Mouse (Mus musculus) Patski (cell line): ENCODE results near the gene Syp. TPM values are rescaled to one million over a fixed set of nuclear protein-coding genes. Genes with fewer than 3 reads are reported as not detected.

Experiments
- ATAC-seq: fragments of 100-300 bp; one replicate; pipeline ENCODE4 v1.8.0; 2021
- CTCF ChIA-PET: fragments of 350-600 bp; sonication (Branson Sonifier 250); formaldehyde crosslinking; loops from one replicate; lab custom pipeline; 2022; ENCODE audit warnings: inconsistent platforms; lab: Charles Lee
- POLR2A ChIA-PET: fragments of 350-600 bp; sonication (Branson Sonifier 250); formaldehyde crosslinking; loops from one replicate; lab custom pipeline; 2022; ENCODE audit warnings: antibody characterized with exemption, inconsistent platforms; lab: Charles Lee
- DNase-seq: peaks from one replicate; pipeline ENCODE4 v3.0.0-alpha.2; 2011; ENCODE audit warnings: low read depth, low spot score
- H3K27me3 ChIP-seq: fragments of 371-371 bp; one replicate; pipeline ENCODE4 v1.5.1; 2021
- CTCF ChIP-seq: fragments of 100-300 bp; IDR thresholded peaks from one replicate; pipeline ENCODE4 v1.5.1; 2021
- in situ Hi-C: fragments of 300-500 bp; cut with MboI; formaldehyde crosslinking; loops from 3 replicates; pipeline ENCODE4 v1.11.1; 2018; ENCODE audit warnings: low pct_unique_long_range_greater_than_20kb, mixed read lengths
- polyA plus RNA-seq: library from polyadenylated mRNA; unstranded; gene quantifications from one replicate; pipeline ENCODE4 v1.2.3, GENCODE M21; 2021

Gene Syp
- 1.1 TPM for polyA plus RNA-seq

DNA sequence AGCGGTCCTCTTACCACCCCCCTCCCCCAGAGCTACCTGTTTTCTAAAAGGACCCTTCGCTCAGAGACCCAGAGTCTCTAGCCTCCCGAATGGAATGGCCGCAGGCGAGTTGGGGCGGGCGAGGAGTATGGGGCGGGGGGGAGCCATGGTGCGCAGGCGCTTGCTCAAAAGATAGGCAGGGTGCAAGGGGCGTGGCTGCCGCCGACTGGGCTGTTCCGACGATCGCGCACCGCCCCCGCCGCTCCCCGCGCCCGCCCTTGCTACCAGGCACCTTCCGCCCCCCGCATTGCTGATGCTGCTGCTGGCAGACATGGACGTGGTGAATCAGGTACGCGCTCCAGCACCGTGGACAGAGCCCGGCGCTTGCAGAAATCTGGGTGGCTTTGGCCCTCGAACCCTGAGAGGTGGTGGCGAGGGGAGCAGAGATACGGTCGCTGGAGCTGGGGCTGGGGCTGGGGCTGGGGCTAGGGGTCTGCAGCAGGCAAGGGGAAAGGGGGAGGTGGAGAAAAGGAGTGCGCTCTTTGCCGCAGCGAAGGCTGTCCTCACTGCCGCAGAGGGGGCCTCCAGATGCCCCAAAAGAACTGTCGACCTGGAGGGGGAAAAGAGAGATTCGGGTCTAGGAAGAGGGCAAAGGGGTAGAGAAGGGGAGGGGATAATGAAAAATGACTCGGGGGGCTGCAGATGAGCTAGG, at the start of gene Syp:
Gene Syp (plus strand): TSS at position 71 of the 691 bp plus-strand sequence.
- peak; percentile 33 for ATAC-seq
- in situ Hi-C loops = loop anchor here (25.0 kb wide), 1 partner anchor 1376 kb away; no protein-coding TSS in a partner anchor
- CTCF ChIA-PET = no interaction called here

DNA sequence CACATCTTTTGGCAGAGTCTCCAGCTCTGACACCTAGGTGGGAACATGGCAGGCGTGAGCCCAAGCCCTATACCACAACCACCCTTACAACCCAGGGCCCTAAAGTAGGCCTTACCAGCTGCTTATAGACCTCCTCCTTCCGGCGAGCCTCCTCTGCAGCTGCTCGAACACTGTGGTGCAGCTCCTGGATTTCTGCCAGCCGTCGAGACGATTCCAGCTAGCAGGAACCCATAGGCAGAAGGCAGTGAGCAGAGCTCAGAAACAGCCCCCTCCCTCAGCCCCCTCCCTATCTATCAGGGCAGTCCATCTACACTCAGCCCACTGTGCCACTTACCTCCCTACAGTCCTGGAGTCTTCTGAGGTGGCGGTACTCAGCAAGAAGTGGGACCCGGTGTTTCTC, 42.9 kb upstream of the Syp start:
- DNase-seq (no peak), ATAC-seq (no peak)
- peaks cover 8% of the 10 kb centered on the region for H3K27me3 ChIP-seq
- POLR2A ChIA-PET = no interaction called here
- in situ Hi-C loops = no loop called here
- no peak for TF ChIP-seq CTCF
- CTCF ChIA-PET = no interaction called here

More for the DNA sequence above, at the start of gene Syp:
- POLR2A ChIA-PET = interaction anchor here (0.5 kb wide), 1 partner anchor 296 kb away, joined by 3 read pairs; no protein-coding TSS in a partner anchor
- peaks cover 22% of the 10 kb centered on the region for H3K27me3 ChIP-seq
- no peak for DNase-seq
- no peak for TF ChIP-seq CTCF

GRCm38 (mm10) chrX:7604004-7604403, 34.3 kb upstream of the Syp start:
- TF ChIP-seq CTCF = no peak
- POLR2A ChIA-PET = interaction anchor here (0.6 kb wide), 1 partner anchor 53 kb away, joined by 3 read pairs; no protein-coding TSS in a partner anchor
- H3K27me3 ChIP-seq = peaks cover 18% of the 10 kb centered on the region
- in situ Hi-C loops = no loop called here
- no peak for ATAC-seq
- DNase-seq = no peak
- CTCF ChIA-PET = interaction anchor here (1.0 to 1.5 kb wide), 2 partner anchors 10 to 30 kb away, joined by 3 read pairs; partner anchors contain the start of gene Ppp1r3f

DNA sequence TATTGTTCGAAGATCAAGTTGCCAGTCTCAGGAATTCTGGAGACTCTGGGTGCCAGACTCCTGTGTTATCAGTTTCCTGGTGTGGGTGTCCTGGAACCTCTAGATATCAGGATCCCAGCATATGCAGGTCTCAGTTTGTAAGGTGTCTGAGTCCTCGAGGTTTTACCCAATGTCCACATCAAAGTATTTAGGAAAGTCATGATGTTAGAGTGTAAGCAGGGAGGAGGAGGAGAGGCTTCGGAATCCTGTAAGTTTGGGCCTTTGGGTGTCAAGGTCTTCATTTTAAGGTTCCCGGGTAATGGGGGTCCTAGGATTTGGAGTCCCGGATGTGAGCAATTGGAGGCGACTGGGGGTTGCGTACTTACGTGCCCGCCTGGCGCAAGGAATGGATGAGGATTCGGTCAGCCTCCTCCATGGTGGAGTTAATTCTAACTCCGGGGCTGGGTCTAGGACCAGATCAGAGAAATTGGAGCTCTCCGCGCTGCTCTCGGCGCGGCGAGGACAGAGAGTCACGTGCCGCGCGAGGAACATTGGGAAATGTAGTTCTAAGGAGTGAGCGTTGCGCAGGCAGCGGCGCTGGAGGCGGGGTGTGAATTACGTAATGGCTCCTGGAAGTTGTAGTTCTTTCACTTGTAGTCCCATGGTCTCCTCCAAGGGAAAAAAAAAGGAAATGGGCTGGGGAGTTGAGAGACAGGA, 33.2 kb upstream of the Syp start, which contains the start of gene Ccdc22:
Gene Ccdc22 (minus strand): TSS at position 639 of the 696 bp plus-strand sequence.
- ATAC-seq = peak; percentile 44
- CTCF ChIA-PET = no interaction called here
- in situ Hi-C loops = no loop called here
- POLR2A ChIA-PET = no interaction called here
- TF ChIP-seq CTCF = no peak
- H3K27me3 ChIP-seq = peaks cover 17% of the 10 kb centered on the region
- peak; percentile 4 for DNase-seq

GRCm38 (mm10) chrX:7605575-7605941, 32.7 kb upstream of the Syp start:
- in situ Hi-C loops = no loop called here
- ChIA-PET POLR2A (no interaction called here), CTCF (no interaction called here)
- ATAC-seq (no peak), DNase-seq (no peak)
- H3K27me3 ChIP-seq = peaks cover 18% of the 10 kb centered on the region
- TF ChIP-seq CTCF = no peak

DNA sequence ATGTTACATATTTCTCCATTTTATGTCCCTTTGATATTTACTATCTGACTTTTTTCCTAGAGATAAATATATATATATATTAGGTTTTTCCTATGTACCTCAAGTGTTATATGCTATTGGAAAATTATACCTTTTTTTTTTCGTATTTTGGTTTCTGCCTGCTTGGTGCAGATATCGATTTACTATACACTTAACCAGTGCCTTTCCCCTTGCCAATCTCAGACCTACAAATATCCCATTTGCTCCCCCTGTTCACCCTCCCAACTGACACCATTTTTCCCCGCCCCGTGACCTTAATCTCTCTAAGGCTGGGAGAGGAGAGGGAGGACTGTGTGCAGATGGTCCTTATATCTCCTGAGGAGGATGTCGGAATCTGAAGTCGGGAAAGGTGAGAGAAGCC, 31.5 kb upstream of the Syp start, which contains the start of gene Cacna1f:
Gene Cacna1f (plus strand): TSS at position 301 of the 400 bp plus-strand sequence.
- in situ Hi-C loops = no loop called here
- ATAC-seq (no peak), DNase-seq (no peak)
- TF ChIP-seq CTCF = no peak
- POLR2A ChIA-PET = interaction anchor here (0.6 kb wide), 1 partner anchor 408 kb away, joined by 4 read pairs; no protein-coding TSS in a partner anchor
- CTCF ChIA-PET = interaction anchor here (1.2 kb wide), 1 partner anchor 9 kb away, joined by 3 read pairs; no protein-coding TSS in a partner anchor
- H3K27me3 ChIP-seq = peaks cover 29% of the 10 kb centered on the region

- in situ Hi-C loops = no loop called here
- peaks cover 41% of the 10 kb centered on the region for H3K27me3 ChIP-seq
- POLR2A ChIA-PET = no interaction called here
- ATAC-seq (no peak), DNase-seq (no peak)
- no peak for TF ChIP-seq CTCF
- CTCF ChIA-PET = no interaction called here
These were observed 28.2 kb upstream of the Syp start for GRCm38 (mm10) chrX:7610035-7610434.

DNA sequence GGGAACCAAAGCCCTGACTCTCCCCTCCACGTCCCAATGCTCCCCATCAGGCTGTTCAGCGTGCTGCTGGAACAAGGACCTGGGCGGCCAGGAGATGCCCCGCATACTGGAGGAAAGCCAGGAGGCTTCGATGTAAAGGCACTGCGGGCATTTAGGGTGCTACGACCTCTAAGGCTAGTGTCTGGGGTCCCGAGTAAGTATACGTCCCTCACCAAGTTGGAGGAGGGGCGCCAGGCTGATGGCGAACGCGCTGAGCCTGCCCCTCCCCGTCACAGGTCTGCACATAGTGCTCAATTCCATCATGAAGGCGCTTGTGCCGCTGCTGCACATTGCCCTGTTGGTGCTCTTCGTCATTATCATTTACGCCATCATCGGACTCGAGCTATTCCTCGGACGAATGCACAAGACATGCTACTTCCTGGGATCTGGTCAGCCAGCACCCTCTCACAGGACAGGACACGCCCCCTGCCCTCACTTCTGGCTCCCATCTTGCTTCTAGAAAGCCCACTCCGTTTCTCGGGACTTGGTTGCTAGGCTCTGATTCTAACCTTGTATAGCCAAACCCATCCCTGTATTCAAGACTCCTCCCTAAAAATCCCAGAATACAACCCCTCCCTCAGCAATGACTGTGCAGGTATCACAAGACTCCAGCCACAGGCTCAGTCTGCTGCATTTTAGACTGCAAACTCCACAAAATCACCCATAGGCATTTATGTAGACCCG, 27.6 kb upstream of the Syp start:
- H3K27me3 ChIP-seq = peaks cover 41% of the 10 kb centered on the region
- no peak for DNase-seq
- TF ChIP-seq CTCF = no peak
- ChIA-PET POLR2A (no interaction called here), CTCF (no interaction called here)
- no peak for ATAC-seq
- in situ Hi-C loops = no loop called here

GRCm38 (mm10) chrX:7617889-7618551, 20.3 kb upstream of the Syp start:
- TF ChIP-seq CTCF = no peak
- ATAC-seq = no peak
- DNase-seq = no peak
- H3K27me3 ChIP-seq = peaks cover 23% of the 10 kb centered on the region
- CTCF ChIA-PET = no interaction called here
- in situ Hi-C loops = no loop called here
- POLR2A ChIA-PET = no interaction called here

- in situ Hi-C loops = loop anchor here (25.0 kb wide), 1 partner anchor 1370 kb away; no protein-coding TSS in a partner anchor
- DNase-seq (no peak), ATAC-seq (no peak)
- ChIA-PET CTCF (no interaction called here), POLR2A (no interaction called here)
- TF ChIP-seq CTCF = no peak
- peaks cover 44% of the 10 kb centered on the region for H3K27me3 ChIP-seq
These were observed 5.7 kb upstream of the Syp start for GRCm38 (mm10) chrX:7632560-7632959.
